Mouse (Mus musculus) frontal cortex, postnatal 36 days (tissue): ENCODE data around the gene Astn2.

Source experiments
- DNase-seq, 2 experiments: peaks; one replicate each; pipeline ENCODE4 v3.0.0; 2022; ENCODE audit warnings: low spot score in 2 of 2

Gene Astn2

DNA sequence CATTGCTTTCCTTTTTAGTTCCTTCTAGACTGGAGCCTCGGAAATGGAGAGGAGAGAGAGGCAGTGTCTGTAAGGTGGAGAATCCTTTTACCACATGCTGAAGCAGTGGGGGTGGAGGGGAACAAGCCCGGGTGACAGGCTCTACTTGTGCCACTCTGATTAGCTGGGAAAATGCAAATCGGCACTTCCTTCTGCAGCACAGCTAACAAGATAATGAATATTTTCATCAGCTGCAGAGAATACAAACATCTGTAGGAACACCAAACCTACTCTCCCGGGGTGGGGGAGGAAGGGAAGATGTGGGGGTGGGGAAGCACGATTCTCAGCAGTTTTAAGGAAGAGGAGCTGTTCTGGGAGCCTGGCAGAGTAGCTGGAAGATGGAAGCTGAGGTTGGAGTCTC is 725.5 kb downstream of the Astn2 start:
- DNase-seq: peak in 1 of 2 experiments; percentile 20

DNA sequence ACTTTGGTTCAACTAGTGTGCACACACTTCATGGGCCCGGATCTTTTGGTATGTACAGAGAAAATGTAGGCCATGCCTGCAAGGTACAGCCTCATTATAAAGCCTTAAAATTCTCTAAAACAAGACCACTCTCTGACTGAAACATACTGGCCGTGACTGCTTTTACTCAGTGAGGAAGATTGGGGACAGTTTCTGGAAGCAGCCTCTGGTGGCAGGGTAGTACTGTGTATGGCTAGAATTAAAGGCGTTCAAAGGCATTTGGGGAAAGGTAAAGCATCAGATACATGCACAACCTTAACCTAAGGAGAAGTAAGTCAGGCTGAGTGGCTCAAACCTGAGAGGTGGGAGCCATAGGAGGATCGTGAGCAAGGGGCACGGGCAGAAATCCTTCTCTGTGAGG is 725.9 kb downstream of the Astn2 start:
- no peak for DNase-seq

DNA sequence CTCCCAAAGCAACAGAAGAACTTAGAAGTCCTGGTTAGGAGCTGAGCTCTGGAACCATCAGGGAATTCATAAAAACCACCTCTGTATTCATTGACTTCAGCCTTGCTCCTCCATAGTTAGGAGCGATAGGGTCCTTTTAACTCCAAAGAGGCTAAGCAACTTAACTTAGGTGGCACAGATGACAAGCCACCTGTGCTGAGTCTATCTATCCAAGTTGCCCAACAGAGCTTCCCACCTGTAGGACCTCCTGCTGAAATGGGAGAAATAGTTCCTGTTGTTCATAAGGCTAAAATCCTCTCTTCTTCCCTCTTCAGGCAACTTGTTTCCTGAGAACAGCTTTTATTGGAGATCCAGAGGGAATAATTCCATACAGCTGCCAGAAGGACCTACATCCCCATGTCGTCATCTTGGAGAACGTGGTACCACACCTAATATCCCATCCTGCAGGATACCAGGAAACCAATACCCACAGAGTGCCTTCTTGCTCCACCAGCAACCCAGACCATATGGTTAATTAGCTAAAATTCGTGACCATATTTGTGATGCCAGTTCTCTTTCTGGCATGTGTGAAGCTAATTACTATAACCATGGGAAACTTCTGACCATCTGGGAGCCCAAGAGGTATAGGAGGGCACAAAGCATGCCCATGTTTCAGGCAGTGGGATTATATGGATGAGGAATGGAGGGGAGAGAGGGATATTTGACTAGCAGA is 730.0 kb downstream of the Astn2 start:
- DNase-seq: no peak

DNA sequence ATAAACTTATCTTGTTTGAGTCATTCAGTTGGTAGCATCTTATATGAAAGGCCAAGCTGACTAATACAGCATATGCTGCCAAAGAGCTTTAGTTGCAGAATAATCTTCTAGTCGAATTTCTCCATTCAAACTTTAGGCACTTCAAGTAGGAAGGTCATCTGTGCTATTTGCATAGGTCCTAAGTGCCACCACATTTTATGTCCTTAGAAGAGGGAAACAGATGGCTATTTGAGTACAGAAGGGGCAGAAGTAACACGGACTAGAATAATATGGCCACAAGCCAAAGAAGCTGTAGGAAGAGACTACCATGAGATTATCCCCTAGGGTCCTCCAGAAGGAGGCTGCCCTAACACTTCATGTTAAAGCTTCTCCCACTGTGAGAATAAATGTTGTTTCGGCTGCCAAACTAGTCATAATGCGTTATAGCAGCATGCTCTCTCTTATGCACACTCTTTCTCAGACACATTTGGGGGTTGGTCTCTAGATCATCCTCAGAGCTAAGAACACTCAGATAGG is 730.9 kb downstream of the Astn2 start:
- DNase-seq: no peak

DNA sequence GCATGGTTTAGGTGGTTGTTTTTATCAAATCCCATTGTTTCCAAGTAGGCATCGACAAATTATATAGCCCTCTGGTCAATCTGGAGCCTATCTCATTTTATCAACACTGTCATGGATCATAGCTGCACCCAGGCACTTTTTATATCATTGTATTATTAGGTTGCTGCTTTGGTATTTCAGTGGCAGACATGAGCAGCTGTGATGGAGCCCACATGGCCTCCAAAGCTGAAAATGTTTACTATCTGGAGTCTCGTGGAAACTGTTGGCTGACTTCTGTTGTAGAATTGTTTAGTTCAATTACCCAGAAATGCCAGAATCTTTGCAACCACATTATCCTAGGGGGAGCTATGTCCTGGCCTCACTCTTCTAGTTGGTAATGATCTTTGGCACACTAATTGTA is 732.1 kb downstream of the Astn2 start:
- no peak for DNase-seq

DNA sequence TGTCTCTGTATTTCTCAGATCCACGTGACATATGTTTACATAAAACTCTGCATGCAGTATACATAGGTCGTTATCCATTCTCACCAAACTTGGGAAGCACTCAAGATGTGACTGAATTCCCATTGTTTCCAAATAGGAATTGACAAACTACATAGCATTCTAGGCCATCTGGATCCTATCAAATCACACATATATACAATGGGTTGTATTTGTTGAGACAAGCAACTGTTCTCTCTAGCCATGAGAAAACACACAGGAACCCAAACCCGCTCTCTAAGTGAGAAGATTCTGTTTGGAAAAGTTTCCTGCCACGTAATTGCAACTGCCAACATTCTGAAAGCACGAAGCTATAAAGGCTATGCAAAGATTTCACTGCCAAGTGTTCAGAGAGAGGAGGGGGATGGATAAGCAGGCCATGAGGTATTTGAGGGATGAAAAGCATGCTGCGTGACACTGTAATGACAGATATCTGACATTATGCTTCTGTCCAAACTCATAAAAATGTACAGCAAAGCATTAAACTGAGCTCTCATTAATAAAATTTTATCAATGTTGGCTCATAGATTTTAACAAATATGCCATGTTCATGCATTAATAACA is 732.7 kb downstream of the Astn2 start:
- DNase-seq: no peak

DNA sequence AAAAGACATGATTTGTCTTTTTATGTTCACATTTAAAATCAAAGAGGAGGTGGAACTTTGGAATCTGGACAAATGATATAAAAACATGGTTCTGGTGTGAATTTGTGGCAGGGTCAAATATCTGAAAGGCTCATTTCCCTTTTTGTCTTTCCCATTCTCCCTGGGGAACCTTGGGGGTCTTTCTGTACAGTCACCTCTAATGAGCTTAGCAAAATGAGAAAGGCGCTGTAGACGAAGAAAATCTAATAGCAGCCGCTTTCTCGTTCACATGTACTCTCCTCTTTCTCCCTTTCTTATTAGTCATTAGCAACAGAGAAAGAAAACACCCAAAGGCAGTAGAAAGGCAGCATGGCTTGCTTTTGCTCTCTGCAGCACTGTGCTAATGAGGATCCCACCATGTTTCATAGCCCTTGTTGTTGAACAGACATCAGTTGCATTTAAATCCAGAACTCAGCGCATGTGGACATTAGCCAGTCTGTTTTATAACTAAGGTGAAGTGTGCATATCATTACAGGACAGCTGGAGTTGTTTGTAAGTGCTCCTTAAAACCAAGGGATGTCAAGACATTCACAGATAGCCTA is 737.3 kb downstream of the Astn2 start:
- DNase-seq: no peak

DNA sequence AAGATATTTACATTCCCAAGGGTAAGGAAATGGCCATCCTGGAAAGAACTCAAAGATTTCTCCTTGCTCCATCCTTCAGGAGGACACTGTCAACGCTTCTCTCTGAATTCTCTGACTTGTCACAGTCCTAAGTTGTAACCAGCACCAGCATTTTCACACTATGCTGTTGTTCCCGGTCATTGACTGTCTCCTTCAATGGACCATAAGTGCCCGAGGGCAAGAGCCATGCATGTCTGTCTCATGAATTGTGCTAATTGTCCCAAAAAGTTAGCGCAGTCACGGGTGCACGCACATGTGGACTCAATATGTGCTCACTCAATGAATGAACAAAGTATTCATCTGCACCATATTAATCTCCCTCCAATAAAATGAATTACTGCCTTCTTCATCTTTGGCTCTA is 741.2 kb downstream of the Astn2 start:
- DNase-seq: no peak

DNA sequence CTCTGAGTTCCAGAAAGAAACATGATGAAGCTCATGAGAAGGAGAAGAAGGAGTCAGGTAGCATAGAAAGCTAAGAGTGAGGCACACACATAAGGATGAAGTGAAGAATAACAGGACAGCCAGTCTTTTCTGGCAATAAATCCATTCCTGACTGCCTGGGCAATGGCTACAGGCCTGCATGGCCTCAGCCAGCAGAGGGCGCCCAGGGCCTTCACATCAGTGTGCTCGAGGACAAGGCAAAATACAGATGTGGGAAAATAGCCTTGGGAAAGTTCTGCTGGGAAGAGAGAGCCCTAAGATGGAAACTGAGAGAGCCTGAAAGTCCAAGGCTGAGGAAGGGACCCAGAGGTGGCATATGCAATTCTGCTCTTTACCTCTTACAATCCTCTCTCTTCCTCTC is 749.7 kb downstream of the Astn2 start:
- DNase-seq: peak; percentile 78 to 90

DNA sequence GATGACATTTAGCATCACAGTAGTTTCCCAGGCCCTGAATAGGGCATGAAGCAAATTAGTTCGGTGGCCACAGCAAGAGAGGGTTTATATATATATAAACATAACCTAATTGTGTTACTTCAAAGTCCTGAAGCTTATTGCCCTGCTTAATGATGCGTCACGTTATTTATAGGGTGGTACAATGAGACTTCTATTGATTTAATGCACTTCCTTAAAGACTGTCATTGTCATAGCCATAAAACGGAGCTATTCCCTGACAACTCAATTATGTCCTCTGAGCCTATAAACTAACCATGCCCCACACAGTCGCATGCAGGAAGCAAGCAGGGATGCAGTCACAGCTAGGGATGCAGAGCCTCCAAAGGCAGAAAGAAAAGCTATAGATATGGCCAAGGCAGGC is 761.8 kb downstream of the Astn2 start:
- no peak for DNase-seq

DNA sequence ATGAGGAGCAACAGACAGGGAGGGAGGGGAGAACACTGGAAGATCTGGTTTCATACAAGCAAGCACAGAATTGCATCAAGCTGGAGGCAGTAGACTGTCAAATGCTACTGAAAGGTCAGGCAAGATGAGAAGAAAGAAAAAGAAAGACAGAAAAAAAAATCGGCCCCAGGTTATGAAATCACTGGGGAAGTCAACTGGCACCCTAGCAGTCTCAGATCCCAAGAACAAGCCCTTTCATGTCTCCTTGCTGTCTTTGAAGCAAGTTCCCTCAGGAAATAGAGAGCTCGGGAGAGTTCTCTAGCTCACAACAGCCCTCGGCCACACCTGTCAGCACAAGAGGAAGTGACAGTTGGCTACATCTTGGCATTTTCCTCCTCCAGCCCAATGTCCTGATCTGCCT is 766.2 kb downstream of the Astn2 start:
- DNase-seq: no peak

DNA sequence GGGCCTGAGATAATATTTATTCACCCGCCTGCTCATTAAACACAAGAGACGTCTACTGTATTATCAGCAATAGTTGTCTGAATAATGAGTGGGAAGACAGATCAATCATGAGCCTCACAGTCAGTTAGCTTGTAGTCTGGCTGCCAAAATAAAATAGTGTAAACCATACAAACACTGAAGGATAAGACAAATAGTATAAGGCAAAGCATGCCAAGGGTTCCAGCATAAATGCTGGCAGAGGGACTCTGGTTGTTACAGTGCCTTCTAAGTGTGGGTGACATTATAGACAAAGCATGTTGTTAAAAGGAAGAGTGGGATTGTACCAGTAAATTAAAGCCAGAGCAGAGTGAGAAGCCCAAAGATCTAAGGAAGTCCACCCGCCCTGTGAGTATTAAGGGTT is 784.3 kb downstream of the Astn2 start:
- DNase-seq: no peak

DNA sequence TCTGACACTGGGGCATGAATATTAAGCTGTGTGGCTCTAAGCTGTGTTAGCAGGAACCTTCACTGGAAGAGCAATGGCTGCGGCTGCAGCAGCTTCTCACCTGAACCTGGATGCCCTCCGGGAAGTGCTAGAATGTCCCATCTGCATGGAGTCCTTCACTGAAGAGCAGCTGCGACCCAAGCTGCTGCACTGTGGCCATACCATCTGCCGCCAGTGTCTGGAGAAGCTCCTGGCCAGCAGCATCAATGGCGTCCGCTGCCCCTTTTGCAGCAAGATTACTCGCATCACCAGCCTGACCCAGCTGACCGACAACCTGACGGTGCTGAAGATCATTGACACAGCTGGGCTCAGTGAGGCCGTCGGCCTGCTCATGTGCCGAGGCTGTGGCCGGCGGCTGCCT is 791.3 kb downstream of the Astn2 start:
- no peak for DNase-seq

DNA sequence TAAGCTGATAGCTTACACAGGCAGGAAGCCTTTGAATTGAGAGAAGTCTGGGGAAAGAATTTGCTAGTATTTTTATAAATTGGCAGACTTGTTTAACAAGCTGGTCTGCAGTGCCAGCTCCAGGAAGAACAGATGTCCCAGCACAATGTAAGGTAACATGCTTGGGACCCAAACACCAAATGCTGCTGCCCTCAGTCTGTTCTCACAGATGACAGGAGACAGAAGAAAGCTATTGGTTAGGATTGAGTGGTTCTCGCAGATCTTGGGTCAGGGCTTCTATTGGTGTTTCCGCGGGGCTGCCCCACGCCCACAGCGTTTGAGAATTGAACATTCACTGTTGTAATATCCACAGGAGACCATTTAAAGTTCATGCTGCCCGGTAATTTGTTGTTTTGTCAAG is 793.5 kb downstream of the Astn2 start:
- peak in 1 of 2 experiments; percentile 39 for DNase-seq

DNA sequence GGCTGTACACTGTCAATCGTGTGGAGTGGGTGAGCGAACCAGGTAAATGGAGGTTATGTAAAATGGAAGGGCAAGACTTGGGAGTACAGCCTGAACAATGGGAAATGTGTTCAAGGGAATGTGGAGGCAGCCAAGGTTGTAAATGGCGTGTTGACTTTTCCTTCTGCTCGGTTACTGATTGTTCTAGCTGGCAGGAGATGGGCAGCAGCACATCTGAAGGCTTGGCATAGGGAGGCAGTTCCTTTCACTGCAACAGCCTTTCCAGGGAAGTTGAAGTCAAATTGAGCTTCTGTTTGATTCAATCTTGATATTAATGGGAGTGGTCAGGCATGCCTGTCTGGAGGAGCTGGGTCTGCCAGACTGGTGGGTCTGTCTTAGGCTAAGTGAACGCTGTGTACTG is 794.1 kb downstream of the Astn2 start:
- no peak for DNase-seq

DNA sequence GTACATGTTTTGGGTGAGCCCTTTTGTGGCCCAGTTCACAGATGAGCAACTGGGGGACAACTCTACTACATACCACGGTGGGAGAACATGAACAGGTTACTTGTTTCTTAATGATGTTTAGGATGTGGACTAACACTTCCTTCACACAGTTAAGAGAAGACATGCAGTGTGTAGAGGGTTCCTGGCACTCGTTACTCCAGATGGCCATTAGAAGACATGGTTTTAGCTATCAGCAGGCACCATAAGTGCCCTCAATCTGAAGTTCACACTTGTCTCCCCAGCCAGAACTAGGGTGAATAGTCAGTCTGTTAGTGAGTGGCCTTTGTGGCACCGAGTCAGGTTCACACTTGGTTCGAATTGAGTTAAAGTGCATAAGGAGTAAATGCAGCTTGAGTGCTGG is 796.3 kb downstream of the Astn2 start:
- DNase-seq: no peak

DNA sequence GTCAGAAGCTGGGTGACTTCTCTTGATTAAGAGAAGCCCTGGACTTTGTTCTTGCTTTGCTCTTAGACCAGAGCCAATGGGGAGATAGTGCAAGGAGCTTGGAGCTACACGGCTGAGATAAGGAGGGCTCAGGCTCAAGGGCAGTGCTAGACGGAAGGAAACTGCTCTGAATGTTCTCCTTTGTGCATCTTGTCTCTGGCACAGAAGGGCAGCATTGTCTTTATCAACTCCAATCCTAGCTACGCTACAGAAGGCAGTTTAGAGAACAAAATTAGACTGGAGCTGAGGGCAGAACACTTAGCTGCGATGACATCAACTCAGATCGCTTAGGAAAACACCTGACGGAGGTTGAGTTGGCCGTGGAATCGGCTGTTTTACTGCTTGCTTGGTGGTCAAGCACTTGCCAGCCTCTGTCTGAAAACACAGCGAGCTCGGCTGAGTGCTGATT is 797.2 kb downstream of the Astn2 start:
- no peak for DNase-seq

DNA sequence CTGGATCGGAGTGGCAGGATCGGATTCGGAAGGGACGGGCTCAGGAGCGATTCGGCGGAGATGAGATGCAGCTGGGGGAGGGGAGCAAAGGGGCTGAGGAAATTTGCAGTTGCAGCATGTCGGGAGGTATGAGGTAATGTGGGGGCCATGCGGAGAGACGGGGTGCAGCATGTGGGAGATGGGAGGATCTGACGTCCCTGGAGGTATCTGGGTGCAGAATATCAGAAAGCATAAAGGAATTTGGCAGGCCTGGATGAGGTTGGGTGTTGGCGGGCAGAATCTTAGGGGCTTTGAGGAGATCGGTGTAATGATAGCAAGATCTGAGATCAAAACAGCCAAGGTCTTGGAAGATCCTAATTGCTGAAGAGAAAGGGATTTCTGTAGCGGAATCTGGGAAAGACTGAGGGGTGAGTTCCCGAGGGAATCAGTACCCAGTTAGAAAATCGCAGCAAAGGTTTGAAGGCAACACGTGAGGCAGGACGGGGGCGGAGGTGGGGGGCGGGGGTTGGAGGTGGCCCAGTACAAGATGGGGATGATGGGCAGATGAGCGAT is 799.2 kb downstream of the Astn2 start:
- DNase-seq: no peak

DNA sequence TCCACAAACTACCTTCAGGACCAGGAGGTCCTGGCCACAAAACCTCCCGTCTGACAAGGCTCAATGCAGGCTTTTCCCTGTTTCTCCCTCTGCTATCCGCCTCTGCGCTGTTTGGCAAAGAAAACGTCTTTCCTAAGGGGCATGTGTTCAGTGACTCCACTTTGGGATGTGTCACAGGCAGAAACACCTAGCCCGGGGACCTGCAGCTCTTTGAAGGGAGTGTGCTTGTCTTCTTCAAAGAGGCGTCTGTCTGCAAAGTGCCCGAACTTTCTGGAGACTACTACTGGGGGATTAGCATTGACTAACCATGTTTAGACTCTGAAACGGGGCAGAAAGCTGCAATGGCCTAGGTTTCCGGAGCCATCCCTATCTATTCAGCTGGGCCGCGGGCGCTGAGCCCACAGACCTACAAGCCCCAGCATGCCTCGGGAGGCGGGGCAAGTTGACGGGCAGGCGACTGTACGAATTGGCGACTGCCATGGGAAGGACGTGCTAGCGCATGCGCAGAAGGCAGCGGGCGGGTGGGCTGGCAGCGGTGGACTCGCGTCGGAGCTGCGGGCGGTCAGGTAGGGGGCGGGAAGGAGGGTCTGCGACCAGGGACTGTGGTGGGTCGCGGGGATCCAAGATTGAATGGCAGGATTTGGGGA is 799.8 kb downstream of the Astn2 start, which contains the start of gene Trim32:
Trim32 (plus strand) TSS at position 483 of the 647 bp plus-strand sequence.
- DNase-seq: peak; percentile 98 to 99

DNA sequence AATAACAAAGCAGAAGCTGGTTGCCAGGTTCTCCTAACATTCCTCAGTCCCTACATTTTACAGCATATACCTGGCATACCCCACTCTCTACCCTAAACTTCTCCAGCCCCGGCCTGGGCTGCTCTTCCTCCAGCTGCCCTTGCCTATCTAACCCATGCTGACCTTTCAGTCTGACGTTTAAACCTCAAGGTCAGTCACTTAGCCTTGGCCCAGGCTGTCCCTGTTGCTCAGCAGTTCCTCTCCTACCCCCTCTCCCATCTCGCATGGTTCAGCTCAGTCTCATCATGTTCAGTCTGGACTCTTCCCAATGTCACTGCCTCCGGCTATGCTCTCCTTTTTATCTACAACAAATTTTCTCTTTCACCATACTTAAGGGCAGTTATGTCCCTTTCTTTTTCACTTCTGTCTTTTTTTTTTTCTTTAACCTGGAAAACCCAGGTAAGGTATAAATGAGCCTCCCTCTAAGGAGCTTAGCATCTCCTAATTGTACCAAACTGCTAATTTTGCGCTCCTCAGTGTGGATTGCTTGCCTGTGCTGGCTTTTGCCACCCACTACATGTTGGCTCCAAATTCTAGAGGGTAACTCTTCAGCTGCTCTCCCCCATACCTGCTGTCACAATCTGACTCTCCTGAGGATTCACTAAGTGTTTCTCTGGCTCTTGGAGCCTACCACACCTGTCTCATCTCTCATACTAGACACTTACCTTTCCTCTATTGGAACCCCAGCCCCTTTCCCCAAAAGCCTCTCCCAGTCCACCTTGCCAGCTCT is 809.6 kb downstream of the Astn2 start:
- no peak for DNase-seq

DNA sequence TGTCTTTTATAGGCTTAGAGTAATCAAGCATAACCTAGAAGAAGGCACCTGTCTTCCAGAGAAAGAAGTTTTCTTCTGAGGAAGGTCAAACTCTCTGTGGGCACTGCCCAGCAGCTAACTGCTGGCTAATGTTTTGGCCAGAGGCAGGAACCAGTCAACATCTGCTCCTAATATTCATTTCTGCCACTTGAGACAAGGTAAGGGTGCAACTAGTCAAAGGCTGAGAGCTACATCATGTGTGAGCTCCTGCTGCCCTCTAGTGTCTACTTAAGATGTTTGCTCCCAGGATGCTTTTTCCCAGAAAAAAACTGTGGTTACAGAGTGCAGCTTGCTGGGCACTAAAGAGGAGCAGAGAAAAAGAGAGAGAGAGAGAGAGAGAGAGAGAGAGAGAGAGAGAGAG is 814.6 kb downstream of the Astn2 start:
- peak in 1 of 2 experiments; percentile 68 for DNase-seq
